Mouse (Mus musculus) liver, embryonic 14.5 days (tissue): Measurements from ENCODE around the gene Tex19.2.

Experiments used
- CTCF ChIP-seq: IDR thresholded peaks from 2 replicates; pipeline ENCODE4 v1.5.1; 2016; ENCODE audit warnings: antibody characterized with exemption, low read depth, control low read depth
- EP300 ChIP-seq: IDR thresholded peaks from 2 replicates; pipeline ENCODE4 v1.6.1; 2016; ENCODE audit warnings: antibody characterized with exemption, low read depth

GRCm38 (mm10) chr11:121090943-121091342 is 27.5 kb downstream of the Tex19.2 start:
- TF ChIP-seq CTCF (no peak), EP300 (no peak)
